Mouse (Mus musculus) erythroblast, embryonic 14.5 days (primary cell): ENCODE results near the gene Use1.

Source experiments
- GATA1 ChIP-seq: IDR thresholded peaks from 2 replicates; pipeline ENCODE4 v1.6.1; 2012; ENCODE audit warnings: low read length, inconsistent platforms, mixed read lengths
- TAL1 ChIP-seq: IDR thresholded peaks from 3 replicates; pipeline ENCODE4 v1.6.1; 2012; ENCODE audit warnings: low read length, inconsistent platforms, mixed read lengths

DNA sequence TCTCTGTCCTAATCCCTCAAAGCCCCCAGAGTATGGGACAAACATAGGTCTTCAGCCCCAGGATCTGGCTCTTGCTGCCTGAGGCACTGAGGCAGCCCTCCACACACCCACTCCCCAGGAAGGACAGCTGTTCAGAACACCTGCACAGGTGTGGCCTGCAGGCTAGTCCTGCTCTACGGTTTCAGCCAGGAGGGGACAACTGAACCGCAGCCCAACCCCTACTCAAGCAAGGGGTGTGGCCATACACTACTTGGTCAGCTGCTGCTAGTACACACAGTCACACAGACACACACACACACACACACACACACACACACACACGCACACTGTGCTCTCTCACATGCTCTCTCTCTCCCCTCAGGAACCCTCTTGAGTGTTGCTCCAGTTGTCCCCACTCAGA is 17.2 kb downstream of the Use1 start:
- TF ChIP-seq TAL1 (no peak), GATA1 (no peak)
